Mouse (Mus musculus) cortical plate, adult 2 months (tissue): ENCODE data around the gene Tsnax.

ENCODE experiments used
- CTCF ChIP-seq: fragments of 200-500 bp; IDR thresholded peaks from 2 replicates; pipeline ENCODE4 v1.5.1; 2011; ENCODE audit warnings: mild to moderate bottlenecking, control low read depth, low read length; ENCODE audit not compliant: insufficient read depth; ENCODE audit errors: extremely low read depth
- POLR2A ChIP-seq: fragments of 200-500 bp; IDR thresholded peaks from 2 replicates; pipeline ENCODE4 v1.6.1; 2011; ENCODE audit warnings: mild to moderate bottlenecking, low read length, control low read depth; ENCODE audit not compliant: insufficient read depth; ENCODE audit errors: extremely low read depth

DNA sequence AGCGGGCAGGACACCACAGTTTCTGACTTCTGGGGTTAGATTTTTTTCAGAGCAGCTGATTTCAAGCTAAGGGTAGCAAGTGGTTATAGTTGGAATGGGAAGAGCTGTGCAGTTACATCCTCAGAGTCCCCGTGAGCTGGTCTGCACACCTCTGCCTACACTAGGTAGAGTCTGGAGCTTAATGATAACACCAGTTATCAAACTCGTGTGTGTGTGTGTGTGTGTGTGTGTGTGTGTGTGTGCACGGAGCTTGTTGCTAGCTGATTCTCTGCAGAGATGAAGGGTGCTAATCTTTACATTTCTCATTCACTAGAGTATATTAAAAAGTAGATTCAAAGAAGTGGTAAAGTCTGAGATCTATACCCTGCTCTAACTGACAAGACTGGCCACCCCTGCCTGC lies 38.5 kb upstream of the Tsnax start:
- no peak for TF ChIP-seq CTCF
- TF ChIP-seq POLR2A: no peak
